Mouse (Mus musculus) urinary bladder, adult 18-20 months (tissue): ENCODE results near the gene Hspa1l.
"Not testable (repeated sequence)": the region's sequence is repeated elsewhere in the genome, so short reads cannot be mapped to it uniquely, and the experiment has no call there.

ENCODE experiments used
- DNase-seq, 2 experiments: peaks; one replicate each; pipeline ENCODE4 v3.0.0; 2022; ENCODE audit warnings: low spot score in 2 of 2, mixed read lengths in 2 of 2

Hspa1l gene

DNA sequence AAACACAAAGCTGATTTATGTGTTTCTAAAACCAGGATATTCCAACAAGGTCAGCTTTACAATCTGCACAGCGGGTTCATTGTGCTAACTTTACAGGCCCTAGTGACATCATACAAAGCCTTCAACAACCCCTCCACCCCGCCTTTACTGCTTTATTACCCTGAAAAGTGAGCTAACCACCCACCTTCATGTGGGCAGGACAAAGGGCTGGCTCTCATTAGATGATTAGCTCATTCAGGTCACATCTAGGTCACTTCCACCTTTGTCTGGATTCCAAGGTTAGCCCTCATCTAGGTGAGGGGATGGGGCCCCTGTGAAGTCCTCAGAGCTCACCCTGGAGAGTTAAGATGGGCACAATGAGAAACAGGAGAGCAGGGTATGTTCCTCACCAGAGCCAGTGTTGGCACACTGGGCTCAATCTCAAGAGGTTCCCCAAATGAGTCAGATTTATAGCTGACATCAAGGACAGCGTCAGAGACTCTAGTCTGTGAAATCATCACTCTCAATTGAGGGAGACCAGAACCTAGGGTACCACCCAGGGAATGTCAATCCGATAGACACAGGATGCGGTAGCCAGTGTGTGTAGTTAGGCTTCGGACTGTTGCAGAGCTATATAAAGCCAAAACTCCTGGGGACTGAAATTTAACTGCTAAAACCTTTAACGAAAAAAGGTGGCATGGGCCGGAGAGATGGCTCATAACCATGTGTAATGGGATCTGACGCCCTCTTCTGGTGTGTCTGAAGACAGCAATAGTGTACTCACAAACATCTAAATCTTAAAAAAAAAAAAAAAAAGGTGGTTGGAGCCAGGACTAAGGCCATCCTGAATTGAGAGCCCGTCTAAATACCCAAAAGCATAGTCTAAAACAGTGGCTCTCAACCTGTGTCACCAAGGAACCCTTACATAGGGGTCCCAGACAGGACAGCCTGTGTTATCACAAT is 21.7 kb upstream of the Hspa1l start:
- DNase-seq, result no peak

- DNase-seq, result no peak
Measured at GRCm38 (mm10) chr17:34951636-34952377, 20.7 kb upstream of the Hspa1l start.

- DNase-seq, result peak; percentile 64 to 69
Measured at GRCm38 (mm10) chr17:34952378-34953040, 20.0 kb upstream of the Hspa1l start.

GRCm38 (mm10) chr17:34953258-34953657 is 19.2 kb upstream of the Hspa1l start:
- no peak for DNase-seq

DNA sequence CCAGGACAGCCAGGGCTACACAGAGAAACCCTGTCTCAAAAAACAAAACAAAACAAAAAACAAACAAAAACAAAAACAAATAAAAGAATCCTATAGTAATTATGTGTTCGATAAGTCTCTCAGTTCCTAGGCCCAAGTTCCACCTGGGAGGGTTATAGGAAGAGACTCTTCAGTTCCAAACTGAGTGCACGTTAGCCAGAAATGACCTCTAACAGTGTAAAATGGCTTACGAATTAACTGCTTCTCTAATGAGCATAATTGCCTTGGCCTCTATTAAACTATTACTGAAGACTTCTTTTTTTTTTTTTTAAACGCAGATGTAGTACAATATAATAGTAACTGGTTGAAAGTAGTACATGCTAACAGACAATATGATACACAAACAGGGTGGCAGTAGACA is 18.6 kb upstream of the Hspa1l start:
- no peak for DNase-seq

DNA sequence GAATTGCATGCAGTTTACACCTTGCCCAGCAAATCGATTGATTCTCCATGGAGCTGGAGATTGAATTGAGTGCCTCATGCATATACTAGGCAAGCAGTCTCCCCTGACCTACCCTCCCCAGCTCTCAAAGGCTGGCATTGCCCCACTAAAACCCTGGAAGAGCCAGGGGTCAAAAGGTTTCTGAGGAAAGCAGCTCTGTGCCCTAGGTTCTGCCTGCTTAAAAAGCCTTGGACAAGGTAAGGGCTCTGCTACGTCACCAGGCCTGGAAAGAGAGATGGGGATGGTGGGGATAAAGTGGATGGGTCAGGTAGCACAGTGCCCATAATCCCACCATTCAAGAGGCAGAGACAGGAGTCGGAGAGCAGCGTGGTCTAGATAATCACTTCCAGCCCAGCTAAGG is 17.7 kb upstream of the Hspa1l start:
- DNase-seq, result no peak

- no peak for DNase-seq
Measured at GRCm38 (mm10) chr17:34955884-34956283, 16.6 kb upstream of the Hspa1l start.

- DNase-seq, result no peak
Measured at GRCm38 (mm10) chr17:34956340-34956739, 16.2 kb upstream of the Hspa1l start.

DNA sequence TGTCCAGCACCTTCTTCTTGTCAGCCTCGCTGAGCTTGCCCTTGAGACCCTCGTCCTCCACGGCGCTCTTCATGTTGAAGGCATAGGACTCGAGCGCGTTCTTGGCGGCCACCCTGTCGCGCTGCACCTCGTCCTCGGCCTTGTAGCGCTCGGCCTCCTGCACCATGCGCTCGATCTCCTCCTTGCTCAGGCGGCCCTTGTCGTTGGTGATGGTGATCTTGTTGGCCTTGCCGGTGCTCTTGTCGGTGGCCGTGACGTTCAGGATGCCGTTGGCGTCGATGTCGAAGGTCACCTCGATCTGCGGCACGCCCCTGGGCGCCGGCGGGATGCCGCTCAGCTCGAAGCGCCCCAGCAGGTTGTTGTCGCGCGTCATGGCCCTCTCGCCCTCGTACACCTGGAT is 15.2 kb upstream of the Hspa1l start:
- not testable (repeated sequence) for DNase-seq

- peak in 1 of 2 experiments; percentile 33 for DNase-seq
Measured at GRCm38 (mm10) chr17:34957966-34958365, 14.5 kb upstream of the Hspa1l start.

- DNase-seq, result not testable (repeated sequence)
Measured at GRCm38 (mm10) chr17:34958734-34959129, 13.8 kb upstream of the Hspa1l start.

- DNase-seq, result peak; percentile 86 to 89
Measured at GRCm38 (mm10) chr17:34959130-34959778, 13.2 kb upstream of the Hspa1l start, which contains the start of gene Hspa1b. Gene Hspa1b, minus strand, starts transcription at chr17:34959238.

DNA sequence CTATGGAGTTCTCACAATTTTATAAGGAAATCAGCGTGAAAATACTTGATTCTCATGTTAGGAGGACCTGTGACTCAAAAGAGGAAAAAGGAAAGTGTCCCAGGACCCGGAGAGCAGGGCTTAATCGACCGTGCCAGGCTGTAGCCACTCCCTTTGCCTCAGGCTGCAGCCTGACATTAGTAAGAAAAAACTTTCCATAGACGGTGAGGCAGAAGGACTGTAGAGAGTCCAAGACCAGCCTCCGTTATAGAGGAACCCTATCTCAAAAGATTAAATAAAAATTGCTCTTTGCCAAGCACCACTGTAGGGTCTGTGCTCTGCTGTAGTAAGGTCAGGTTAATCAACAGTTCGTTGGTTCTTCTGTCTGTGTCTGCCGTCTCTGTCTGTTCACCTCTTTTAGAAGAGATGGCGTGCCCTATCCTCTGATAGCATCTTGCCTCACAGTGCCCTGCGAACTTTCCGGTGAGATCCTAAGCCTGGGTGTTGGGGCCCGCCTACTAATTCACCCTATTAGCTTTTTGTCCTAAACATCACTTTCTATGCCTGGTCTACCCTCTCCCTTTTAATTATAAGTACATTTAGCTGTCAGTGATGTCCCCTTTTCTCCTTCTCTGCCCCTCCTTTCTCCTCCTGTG is 12.5 kb upstream of the Hspa1l start:
- DNase-seq, result peak; percentile 30 to 65

GRCm38 (mm10) chr17:34960702-34961493 is 11.6 kb upstream of the Hspa1l start:
- peak; percentile 23 to 65 for DNase-seq

- no peak for DNase-seq
Measured at GRCm38 (mm10) chr17:34962125-34962524, 10.4 kb upstream of the Hspa1l start.

GRCm38 (mm10) chr17:34962841-34963240 is 9.7 kb upstream of the Hspa1l start:
- no peak for DNase-seq

DNA sequence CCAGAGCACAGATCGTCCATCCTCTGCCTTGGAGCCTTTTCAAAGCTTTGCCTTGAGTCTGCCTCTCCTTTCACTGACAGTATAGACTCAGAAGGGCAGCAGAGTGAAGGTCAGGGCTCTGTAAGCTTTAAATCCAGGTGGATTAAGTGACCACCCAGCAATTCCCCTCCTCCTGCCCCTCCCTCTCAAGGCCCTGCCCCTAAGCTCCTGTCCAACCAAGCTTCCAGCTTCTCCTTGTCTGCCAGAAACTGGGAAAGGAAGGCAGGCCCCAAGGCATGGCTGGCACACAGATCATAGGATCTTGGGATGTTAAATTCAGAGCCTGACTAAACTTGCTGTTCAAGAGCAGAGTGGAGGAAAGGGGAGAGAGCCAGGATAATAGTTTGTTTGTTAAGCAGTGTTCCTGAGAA is 7.9 kb upstream of the Hspa1l start:
- peak; percentile 20 to 53 for DNase-seq

DNA sequence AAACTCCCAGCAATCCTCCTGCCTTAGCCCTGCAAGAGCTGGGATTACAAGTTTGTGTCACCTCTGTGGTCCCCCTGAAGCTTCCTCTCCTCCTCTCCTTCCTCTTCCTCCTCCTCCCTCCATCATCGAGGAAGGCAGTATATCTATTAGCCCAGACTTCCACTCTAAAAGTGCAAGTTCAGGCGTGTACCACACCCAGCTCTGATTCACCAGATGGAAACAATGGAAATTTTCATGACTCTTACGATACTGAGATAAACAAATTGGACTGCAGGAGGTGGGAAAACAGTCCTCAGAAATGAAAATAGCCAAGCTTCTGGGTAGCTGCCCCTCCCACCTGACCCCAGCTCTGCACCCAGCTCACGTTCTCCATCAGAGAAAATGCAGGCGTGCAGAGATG is 6.9 kb upstream of the Hspa1l start:
- peak in 1 of 2 experiments; percentile 25 for DNase-seq

- DNase-seq, result not testable (repeated sequence)
Measured at GRCm38 (mm10) chr17:34969822-34970221, 2.7 kb upstream of the Hspa1l start, which contains the start of gene Gm20481. Gene Gm20481, plus strand, starts transcription at chr17:34969912.

GRCm38 (mm10) chr17:34970850-34971249 is 1.7 kb upstream of the Hspa1l start:
- DNase-seq, result not testable (repeated sequence)
